Mouse (Mus musculus): Measurements from ENCODE around the gene Wbp1l. TPM values are rescaled to one million over a fixed set of nuclear protein-coding genes. Genes with fewer than 3 reads are reported as not detected.
"Not testable (repeated sequence)": the region's sequence is repeated elsewhere in the genome, so short reads cannot be mapped to it uniquely, and the experiment has no call there.

Gene Wbp1l
- polyA plus RNA-seq (2015; fragmentation: Nextera tagmentation; extraction: Ambion mirVana) = 34.1 and 34.5 TPM in 2 replicates

DNA sequence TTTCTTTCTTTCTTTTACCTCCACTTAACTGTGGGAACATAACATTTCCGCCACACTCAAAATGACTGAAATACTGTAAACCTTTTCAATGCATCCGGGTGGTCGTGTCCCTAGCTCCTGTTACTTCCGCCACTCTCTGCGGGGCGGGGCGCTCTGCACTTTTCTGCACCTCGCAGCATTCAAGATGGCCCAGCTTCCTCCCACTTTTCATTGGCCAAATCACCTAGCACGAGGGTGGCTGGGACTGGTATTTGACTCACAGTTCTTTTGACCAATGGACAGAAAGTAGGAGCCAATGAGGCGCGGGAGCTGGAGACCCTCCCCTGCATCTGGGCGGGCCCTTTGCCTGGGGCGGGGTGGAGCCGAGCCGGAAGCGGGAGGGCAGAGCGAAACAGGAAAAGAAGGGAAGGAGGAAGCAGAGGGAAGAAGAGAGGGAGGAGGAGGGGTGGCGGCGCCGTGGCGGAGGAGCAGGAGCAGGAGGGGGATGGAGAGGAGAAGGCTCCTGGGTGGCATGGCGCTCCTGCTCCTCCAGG is at the start of gene Wbp1l:
Gene Wbp1l (plus strand): TSS at position 365 of the 533 bp plus-strand sequence.
- Histone ChIP-seq H3K9ac (replicated peaks) (peak within 1 kb of the TSS; percentile 78), H3K27me3 (replicated peaks) (no peaks in the 10 kb centered on the region), H3K4me3 (replicated peaks) (peak within 1 kb of the TSS; percentile 97), H3K4me2 (peak within 1 kb of the TSS; percentile 95), H3K27ac (replicated peaks) (peak within 1 kb of the TSS; percentile 79), H3K9me3 (replicated peaks) (no peaks in the 10 kb centered on the region), H3K36me3 (peaks cover 16% of the 10 kb centered on the region), H3K4me1 (peaks cover 31% of the 10 kb centered on the region)
- 2% methylated on average over 17 of the region's 22 CpGs for WGBS
- peak; percentile 98 for ATAC-seq (ENCODE audit: low FRiP score)

DNA sequence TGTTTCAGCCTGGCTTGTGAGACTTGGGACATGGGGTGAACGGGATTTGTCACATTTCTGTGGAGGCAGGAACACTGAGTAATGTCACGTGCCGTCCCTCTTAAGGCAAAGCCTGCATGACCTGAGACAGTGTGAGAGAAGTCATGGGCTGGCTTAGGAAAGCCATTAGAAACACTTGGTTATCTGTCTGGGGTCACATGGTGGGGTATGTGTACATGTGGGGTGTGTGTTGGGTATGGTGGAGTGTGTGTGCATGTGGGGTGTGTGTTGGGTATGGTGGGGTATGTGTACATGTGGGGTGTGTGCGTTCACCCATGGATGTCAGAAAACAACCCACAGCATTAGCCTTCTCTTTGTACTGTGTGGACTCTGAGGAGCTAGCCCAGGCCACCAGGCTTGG is 48.5 kb upstream of the Wbp1l start:
- ATAC-seq (ENCODE audit: low FRiP score) = no peak
- Histone ChIP-seq H3K4me2 (no peak overlapping the region), H3K4me1 (peaks cover 18% of the 10 kb centered on the region), H3K4me3 (replicated peaks) (no peak overlapping the region), H3K36me3 (peaks cover 37% of the 10 kb centered on the region), H3K9me3 (replicated peaks) (no peaks in the 10 kb centered on the region), H3K27ac (replicated peaks) (no peak overlapping the region), H3K27me3 (replicated peaks) (no peaks in the 10 kb centered on the region), H3K9ac (replicated peaks) (no peak overlapping the region)
- 92% methylated on average over 4 of the region's 4 CpGs for WGBS

DNA sequence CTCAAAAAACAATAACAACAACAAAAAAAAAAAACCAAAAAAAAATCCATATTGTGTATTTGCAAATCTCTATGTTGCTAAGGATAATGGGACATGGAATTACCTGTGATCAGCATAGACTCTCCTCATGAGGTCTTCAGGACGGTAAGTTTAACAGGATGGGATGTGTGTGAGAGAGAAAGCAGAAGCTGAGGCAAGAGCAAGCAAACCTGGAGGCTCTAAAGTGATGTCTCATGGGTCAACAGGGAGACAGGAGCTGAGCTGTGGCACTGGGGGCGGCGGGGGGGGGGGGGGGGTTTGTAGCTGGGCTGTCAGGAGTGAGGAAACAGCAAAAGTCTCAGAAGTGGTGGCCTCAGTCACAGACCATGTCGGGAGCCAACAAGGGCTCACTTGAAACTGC is 46.4 kb upstream of the Wbp1l start:
- H3K4me2 ChIP-seq = no peak overlapping the region
- H3K4me3 ChIP-seq (replicated peaks) = no peak overlapping the region
- H3K9me3 ChIP-seq (replicated peaks) = no peaks in the 10 kb centered on the region
- no peak for ATAC-seq (ENCODE audit: low FRiP score)
- H3K4me1 ChIP-seq = peaks cover 18% of the 10 kb centered on the region
- no peak overlapping the region for H3K9ac ChIP-seq (replicated peaks)
- 87% methylated on average over 3 of the region's 4 CpGs for WGBS
- H3K36me3 ChIP-seq = peaks cover 52% of the 10 kb centered on the region
- H3K27ac ChIP-seq (replicated peaks) = no peak overlapping the region
- H3K27me3 ChIP-seq (replicated peaks) = no peaks in the 10 kb centered on the region

DNA sequence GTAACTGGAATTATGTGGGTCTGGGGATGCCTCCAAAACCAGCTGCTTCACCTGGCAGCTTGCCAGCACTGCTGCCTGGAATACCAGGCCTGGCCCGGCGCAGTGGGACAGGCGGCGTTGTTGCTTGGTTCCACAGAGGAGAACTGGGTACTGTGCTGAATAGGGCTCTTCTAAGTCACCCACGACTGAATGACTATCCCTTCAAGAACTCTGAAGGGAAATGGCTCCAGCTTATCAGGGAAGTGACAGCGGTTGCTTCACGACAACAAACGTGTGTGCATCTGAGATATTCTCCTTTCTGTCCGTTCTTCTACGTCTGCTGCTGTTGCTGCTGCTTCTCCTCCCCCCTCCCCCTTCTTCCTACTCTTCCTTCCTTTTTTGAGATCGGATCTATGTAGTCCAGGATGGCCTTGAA is 45.3 kb upstream of the Wbp1l start:
- 0 out of 2 replicates have a peak, but pooled peaks have one; percentile 74 for ATAC-seq (ENCODE audit: low FRiP score)
- 31% methylated on average over 11 of the region's 11 CpGs for WGBS
- H3K4me2 ChIP-seq = peak overlapping the region; percentile 4; the same call in 1 of the 2 replicates
- H3K36me3 ChIP-seq = peaks cover 52% of the 10 kb centered on the region
- no peaks in the 10 kb centered on the region for H3K27me3 ChIP-seq (replicated peaks)
- H3K27ac ChIP-seq (replicated peaks) = peak overlapping the region; percentile 54
- no peak overlapping the region for H3K4me3 ChIP-seq (replicated peaks)
- no peaks in the 10 kb centered on the region for H3K9me3 ChIP-seq (replicated peaks)
- H3K4me1 ChIP-seq = peaks cover 13% of the 10 kb centered on the region
- no peak overlapping the region for H3K9ac ChIP-seq (replicated peaks)

DNA sequence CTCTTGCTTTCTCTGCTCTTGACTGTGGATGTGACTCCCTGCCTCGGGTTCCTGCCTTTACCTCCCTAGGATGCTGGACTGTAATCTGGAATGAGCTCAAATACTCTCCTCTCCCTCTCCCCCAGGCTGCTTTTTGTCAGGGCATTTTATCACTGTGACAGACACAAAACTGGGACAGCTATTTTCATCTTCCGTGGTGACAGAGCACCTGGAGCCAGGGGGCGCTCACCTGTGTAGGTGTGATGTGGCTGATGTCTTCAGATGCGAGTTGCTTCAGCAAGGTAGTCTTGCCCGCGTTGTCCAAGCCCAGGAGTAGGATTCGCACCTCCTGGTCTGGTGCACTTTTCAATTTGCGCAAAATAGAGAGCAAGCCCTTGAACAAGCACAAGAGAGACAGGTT is 40.9 kb upstream of the Wbp1l start:
- WGBS = 81% methylated on average over 8 of the region's 8 CpGs

DNA sequence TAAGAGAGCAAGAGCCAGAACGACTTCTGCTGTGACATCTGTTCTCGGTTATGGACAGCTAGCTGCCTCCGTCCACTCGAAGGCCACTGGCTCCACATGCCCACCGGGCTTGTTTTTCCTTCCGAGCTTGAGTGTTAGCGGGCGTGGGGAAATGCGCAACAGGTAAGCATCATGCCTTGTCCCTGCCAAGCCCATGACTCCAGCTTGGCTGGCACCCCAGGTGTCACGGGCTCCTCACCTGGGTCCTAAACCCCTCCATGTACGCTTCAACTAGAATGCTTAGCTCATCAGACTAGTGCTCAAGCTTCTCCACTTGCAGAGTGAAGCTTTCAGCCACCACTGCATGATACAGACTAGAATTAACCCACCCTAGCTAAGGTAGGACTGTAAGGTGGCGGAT is 40.3 kb upstream of the Wbp1l start:
- Histone ChIP-seq H3K4me3 (replicated peaks) (no peak overlapping the region), H3K4me2 (no peak overlapping the region), H3K4me1 (peaks cover 12% of the 10 kb centered on the region; the same call in 1 of the 2 replicates), H3K36me3 (peaks cover 26% of the 10 kb centered on the region), H3K27ac (replicated peaks) (no peak overlapping the region), H3K9me3 (replicated peaks) (no peaks in the 10 kb centered on the region), H3K27me3 (replicated peaks) (no peaks in the 10 kb centered on the region), H3K9ac (replicated peaks) (no peak overlapping the region)
- ATAC-seq (ENCODE audit: low FRiP score) = no peak
- WGBS = 71% methylated on average over 12 of the region's 12 CpGs

More for the DNA sequence above, 40.9 kb upstream of the Wbp1l start:
- Histone ChIP-seq H3K4me1 (peaks cover 19% of the 10 kb centered on the region), H3K9me3 (replicated peaks) (no peaks in the 10 kb centered on the region), H3K9ac (replicated peaks) (no peak overlapping the region), H3K27me3 (replicated peaks) (no peaks in the 10 kb centered on the region), H3K4me2 (no peak overlapping the region), H3K36me3 (peaks cover 26% of the 10 kb centered on the region), H3K4me3 (replicated peaks) (no peak overlapping the region), H3K27ac (replicated peaks) (no peak overlapping the region)
- ATAC-seq (ENCODE audit: low FRiP score) = no peak

DNA sequence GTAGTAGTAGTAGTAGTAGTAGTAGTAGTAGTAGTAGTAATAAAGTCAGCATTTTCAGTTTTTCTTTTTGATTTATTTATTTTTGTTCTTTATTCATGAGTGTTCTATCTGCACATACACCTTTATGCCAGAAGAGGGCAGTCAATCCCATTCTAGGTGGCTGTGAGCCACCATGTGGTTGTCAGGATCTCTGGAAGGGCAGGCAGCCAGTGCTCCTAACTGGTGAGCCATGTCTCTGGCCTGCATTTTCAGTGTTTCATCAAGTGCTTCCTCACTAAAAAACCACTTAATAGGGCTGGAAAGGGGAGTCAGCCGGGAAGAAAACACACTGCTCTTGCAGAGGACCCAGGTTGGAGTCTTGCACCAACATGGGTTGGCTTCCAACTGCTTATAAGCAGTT is 36.8 kb upstream of the Wbp1l start:
- Histone ChIP-seq H3K4me2 (no peak overlapping the region), H3K27ac (replicated peaks) (peak overlapping the region; percentile 33; the same call in 1 of the 2 replicates)

DNA sequence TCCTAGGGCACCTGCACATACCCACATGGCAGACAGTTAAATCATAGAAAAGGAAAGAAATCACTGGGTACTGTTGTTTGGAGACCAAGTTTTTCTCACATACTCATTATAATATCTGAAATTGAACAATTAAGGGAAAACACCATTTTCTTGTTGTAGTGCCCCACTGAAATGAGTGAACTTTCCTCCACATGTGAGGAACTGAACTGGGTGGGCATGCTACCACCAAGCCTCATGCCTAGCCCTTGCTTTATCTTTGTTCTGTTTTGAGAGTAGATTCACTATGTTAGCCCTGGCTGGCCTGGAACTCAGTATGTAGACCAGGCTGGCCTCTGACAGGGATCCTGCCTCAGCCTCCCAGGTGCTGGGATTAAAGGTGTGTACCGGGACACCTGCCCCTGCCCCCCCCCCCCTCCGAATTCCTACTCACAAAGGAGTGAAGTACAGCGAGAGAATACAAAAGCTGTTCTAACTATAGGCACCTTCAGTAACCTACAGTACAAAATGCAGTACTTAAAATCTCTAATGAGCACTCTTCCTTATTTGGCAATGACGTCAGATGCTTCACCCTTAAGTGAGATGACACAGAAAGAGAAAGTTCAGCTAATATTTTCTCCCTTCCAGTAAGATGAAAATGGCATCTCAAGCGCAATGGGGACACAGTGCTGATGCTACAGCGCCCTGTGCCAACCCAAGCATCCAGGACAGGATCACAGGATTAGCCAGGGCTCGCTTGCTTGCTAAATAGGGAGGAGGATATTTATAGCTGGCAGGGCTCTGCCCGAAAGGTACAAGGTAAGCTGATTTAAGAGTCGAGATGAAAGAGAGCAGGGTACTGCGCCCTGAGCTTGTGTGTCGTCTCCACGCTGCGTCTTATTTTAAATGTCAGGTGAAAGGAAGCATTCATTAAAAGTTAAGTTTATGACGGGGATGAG is 36.0 kb upstream of the Wbp1l start:
- WGBS = 90% methylated on average over 14 of the region's 14 CpGs
- no peak for ATAC-seq (ENCODE audit: low FRiP score)
- H3K27ac ChIP-seq (replicated peaks) = peak overlapping the region; percentile 33
- H3K9me3 ChIP-seq (replicated peaks) = no peaks in the 10 kb centered on the region
- H3K36me3 ChIP-seq = peaks cover 2% of the 10 kb centered on the region; the same call in 1 of the 2 replicates
- H3K4me3 ChIP-seq (replicated peaks) = no peak overlapping the region
- 0 out of 2 replicates have a peak, but pooled peaks cover 7% of the 10 kb centered on the region for H3K4me1 ChIP-seq
- H3K27me3 ChIP-seq (replicated peaks) = no peaks in the 10 kb centered on the region
- H3K4me2 ChIP-seq = no peak overlapping the region
- no peak overlapping the region for H3K9ac ChIP-seq (replicated peaks)

More for the DNA sequence above, 36.8 kb upstream of the Wbp1l start:
- Histone ChIP-seq H3K36me3 (peaks cover 9% of the 10 kb centered on the region), H3K27me3 (replicated peaks) (no peaks in the 10 kb centered on the region), H3K4me1 (0 out of 2 replicates have a peak, but pooled peaks cover 7% of the 10 kb centered on the region), H3K9me3 (replicated peaks) (no peaks in the 10 kb centered on the region), H3K4me3 (replicated peaks) (no peak overlapping the region), H3K9ac (replicated peaks) (no peak overlapping the region)
- ATAC-seq (ENCODE audit: low FRiP score) = no peak
- WGBS = 22% methylated on average over 1 of the region's 1 CpGs

DNA sequence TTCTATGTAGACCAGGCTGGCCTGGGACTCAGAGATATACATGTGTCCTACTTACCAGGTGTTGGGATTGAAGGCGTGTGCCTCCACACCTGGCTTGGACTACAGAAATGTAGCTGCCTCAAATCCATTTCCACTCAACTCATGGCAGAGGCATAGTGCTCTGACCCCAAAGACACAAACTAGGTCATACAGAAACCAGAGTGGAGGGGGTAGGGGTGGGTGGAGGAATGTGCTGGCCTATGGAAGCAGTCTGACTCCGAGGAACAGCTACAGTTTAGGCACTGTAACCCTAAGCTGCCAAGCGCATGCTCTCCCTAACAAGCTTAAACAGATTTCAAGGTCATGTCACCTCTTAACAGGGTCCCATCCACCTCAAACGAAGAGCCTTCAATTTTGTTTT is 35.3 kb upstream of the Wbp1l start:
- WGBS = 89% methylated on average over 4 of the region's 4 CpGs
- Histone ChIP-seq H3K36me3 (no peaks in the 10 kb centered on the region), H3K27me3 (replicated peaks) (no peaks in the 10 kb centered on the region), H3K4me2 (no peak overlapping the region), H3K9ac (replicated peaks) (no peak overlapping the region), H3K27ac (replicated peaks) (no peak overlapping the region), H3K4me1 (0 out of 2 replicates have a peak, but pooled peaks cover 7% of the 10 kb centered on the region), H3K9me3 (replicated peaks) (no peaks in the 10 kb centered on the region), H3K4me3 (replicated peaks) (no peak overlapping the region)
- ATAC-seq (ENCODE audit: low FRiP score) = no peak

DNA sequence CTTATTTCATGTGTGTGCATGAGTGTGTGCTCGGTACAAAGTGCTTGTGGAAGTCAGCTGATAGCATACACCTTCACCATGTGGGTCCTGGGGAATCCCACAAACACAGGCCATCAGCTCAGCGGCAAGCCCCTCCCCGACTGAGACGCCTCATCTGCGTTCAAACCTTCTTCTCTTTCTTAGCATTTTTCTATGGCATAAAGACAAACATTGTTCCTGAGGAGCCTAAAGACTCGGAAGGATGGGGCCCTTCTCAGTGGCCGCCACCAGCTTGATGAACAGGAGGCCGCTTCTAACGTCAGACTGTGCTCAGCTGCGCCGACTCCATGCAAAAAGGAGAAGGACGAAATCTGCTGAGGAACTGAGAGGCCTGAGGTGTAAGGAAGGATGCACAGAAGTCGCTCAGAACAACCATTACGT is 34.8 kb upstream of the Wbp1l start:
- Histone ChIP-seq H3K27ac (replicated peaks) (no peak overlapping the region), H3K4me1 (0 out of 2 replicates have a peak, but pooled peaks cover 4% of the 10 kb centered on the region), H3K27me3 (replicated peaks) (no peaks in the 10 kb centered on the region), H3K4me2 (no peak overlapping the region), H3K4me3 (replicated peaks) (no peak overlapping the region), H3K36me3 (no peaks in the 10 kb centered on the region), H3K9me3 (replicated peaks) (no peaks in the 10 kb centered on the region), H3K9ac (replicated peaks) (no peak overlapping the region)
- ATAC-seq (ENCODE audit: low FRiP score) = no peak
- 81% methylated on average over 14 of the region's 14 CpGs for WGBS

DNA sequence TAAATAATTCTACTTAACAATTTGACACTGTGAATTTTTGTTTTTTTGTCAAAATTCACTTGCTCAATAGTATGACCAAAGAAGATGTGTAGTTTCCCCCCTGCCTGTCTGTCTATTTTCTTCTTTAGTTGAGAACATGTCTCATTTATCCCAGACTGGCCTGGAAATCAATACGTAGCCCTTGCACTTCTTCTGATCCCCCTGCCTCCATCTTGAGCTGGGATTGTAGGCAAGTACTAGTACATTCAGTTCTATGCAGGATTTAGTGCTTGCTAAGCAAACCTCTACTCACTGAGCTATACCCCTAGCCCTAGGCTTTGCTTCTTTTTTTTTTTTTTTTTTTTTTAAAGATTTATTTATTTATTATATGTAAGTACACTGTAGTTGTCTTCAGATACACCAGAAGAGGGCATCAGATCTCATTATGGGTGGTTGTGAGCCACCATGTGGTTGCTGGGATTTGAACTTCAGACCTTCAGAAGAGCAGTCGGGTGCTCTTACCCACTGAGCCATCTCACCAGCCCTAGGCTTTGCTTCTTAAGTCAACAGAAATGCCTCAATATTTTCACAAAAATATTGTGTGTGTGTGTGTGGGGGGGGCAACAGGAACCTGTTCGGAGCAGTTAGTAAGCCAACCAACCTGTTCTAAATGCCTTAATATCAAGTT is 27.5 kb upstream of the Wbp1l start:
- H3K36me3 ChIP-seq; H3K9me3 ChIP-seq (replicated peaks); ATAC-seq (ENCODE audit: low FRiP score); H3K27me3 ChIP-seq (replicated peaks): not testable (repeated sequence)
- Histone ChIP-seq H3K4me2 (peak overlapping the region; percentile 69), H3K4me3 (replicated peaks) (peak overlapping the region; percentile 86), H3K4me1 (peaks cover 34% of the 10 kb centered on the region), H3K27ac (replicated peaks) (peak overlapping the region; percentile 86; the same call in 1 of the 2 replicates), H3K9ac (replicated peaks) (peak overlapping the region; percentile 69; the same call in 1 of the 2 replicates)
- WGBS = 81% methylated on average over 3 of the region's 3 CpGs
